Mouse (Mus musculus) myocyte (in vitro differentiated cells): ENCODE results near the gene 1700022I11Rik. TPM values are rescaled to one million over a fixed set of nuclear protein-coding genes. Genes with fewer than 3 reads are reported as not detected.
A peak's percentile ranks its signal among the peaks of the same experiment; 100 is the strongest.

Experiments
- H3K27me3 ChIP-seq: one replicate; pipeline ENCODE4 v1.6.1; 2011; ENCODE audit not compliant: control insufficient read depth, insufficient read depth, insufficient read length
- H3K36me3 ChIP-seq: one replicate; pipeline ENCODE4 v1.6.1; 2011; ENCODE audit not compliant: control insufficient read depth, insufficient read depth
- H3K4me2 ChIP-seq: one replicate; pipeline ENCODE4 v1.6.1; 2011; ENCODE audit warnings: low read depth, control low read depth
- H3K4me3 ChIP-seq: one replicate; pipeline ENCODE4 v1.5.1; 2011; ENCODE audit warnings: mild to moderate bottlenecking, control low read depth, moderate library complexity
- H3K79me2 ChIP-seq: one replicate; pipeline ENCODE4 v1.6.1; 2011; ENCODE audit not compliant: control insufficient read depth, insufficient read depth
- H3ac ChIP-seq: one replicate; pipeline ENCODE4 v1.6.1; 2011; ENCODE audit not compliant: control insufficient read depth, insufficient read length
- CEBPB ChIP-seq: IDR thresholded peaks from 2 replicates; pipeline ENCODE4 v1.6.1; 2011; ENCODE audit warnings: mild to moderate bottlenecking, moderate library complexity; ENCODE audit not compliant: poor library complexity, insufficient read depth, severe bottlenecking
- E2F4 ChIP-seq: IDR thresholded peaks from one replicate; pipeline ENCODE4 v1.6.1; 2011; ENCODE audit warnings: mild to moderate bottlenecking, control low read depth, moderate library complexity; ENCODE audit not compliant: insufficient read depth
- MAX ChIP-seq: IDR thresholded peaks from one replicate; pipeline ENCODE4 v1.6.1; 2011; ENCODE audit warnings: low read depth, mild to moderate bottlenecking, control low read depth
- MYOD1 ChIP-seq, 3 experiments: IDR thresholded peaks; one replicate each; pipeline ENCODE4 v1.6.1; 2011; ENCODE audit warnings: control low read depth in 2 of 3, low read depth in 2 of 3, mild to moderate bottlenecking in 2 of 3, moderate library complexity in 1 of 3; ENCODE audit not compliant: insufficient read length in 2 of 3, control insufficient read depth in 1 of 3
- MYOG ChIP-seq, 3 experiments: IDR thresholded peaks; one replicate each; pipeline ENCODE4 v1.6.1; 2011; ENCODE audit warnings: control low read depth in 2 of 3, low read depth in 2 of 3, mild to moderate bottlenecking in 2 of 3; ENCODE audit not compliant: insufficient read length in 2 of 3, control insufficient read depth in 1 of 3, insufficient read depth in 1 of 3
- POLR2A ChIP-seq: IDR thresholded peaks from one replicate; pipeline ENCODE4 v1.6.1; 2011; ENCODE audit warnings: low read depth, mild to moderate bottlenecking, control low read depth, moderate library complexity; ENCODE audit not compliant: insufficient read length
- POLR2AphosphoS2 ChIP-seq: IDR thresholded peaks from one replicate; pipeline ENCODE4 v1.6.1; 2011; ENCODE audit warnings: low read depth, control low read depth; ENCODE audit not compliant: insufficient read length
- REST ChIP-seq: IDR thresholded peaks from one replicate; pipeline ENCODE4 v1.6.1; 2011; ENCODE audit warnings: mild to moderate bottlenecking, control low read depth, moderate library complexity; ENCODE audit not compliant: insufficient read depth, insufficient read length
- SRF ChIP-seq: IDR thresholded peaks from one replicate; pipeline ENCODE4 v1.6.1; 2011; ENCODE audit warnings: low read depth; ENCODE audit not compliant: control insufficient read depth, insufficient read length
- TCF12 ChIP-seq: IDR thresholded peaks from one replicate; pipeline ENCODE4 v1.6.1; 2011; ENCODE audit warnings: mild to moderate bottlenecking, control low read depth; ENCODE audit not compliant: poor library complexity, insufficient read depth, severe bottlenecking
- TCF3 ChIP-seq: IDR thresholded peaks from one replicate; pipeline ENCODE4 v1.6.1; 2011; ENCODE audit warnings: low read depth, control low read depth; ENCODE audit not compliant: insufficient read length
- USF1 ChIP-seq: IDR thresholded peaks from one replicate; pipeline ENCODE4 v1.6.1; 2011; ENCODE audit warnings: low read depth, mild to moderate bottlenecking, control low read depth, moderate library complexity
- polyA plus RNA-seq: library from polyadenylated mRNA; unstranded; fragments of >200 nt; fragmentation: generic; extraction: Trizol; gene quantifications from one replicate; pipeline ENCODE4 v1.2.1, GENCODE M21; 2012; ENCODE audit warnings: missing spikeins

1700022I11Rik gene
- polyA plus RNA-seq, 1 experiment = 0.76 TPM

DNA sequence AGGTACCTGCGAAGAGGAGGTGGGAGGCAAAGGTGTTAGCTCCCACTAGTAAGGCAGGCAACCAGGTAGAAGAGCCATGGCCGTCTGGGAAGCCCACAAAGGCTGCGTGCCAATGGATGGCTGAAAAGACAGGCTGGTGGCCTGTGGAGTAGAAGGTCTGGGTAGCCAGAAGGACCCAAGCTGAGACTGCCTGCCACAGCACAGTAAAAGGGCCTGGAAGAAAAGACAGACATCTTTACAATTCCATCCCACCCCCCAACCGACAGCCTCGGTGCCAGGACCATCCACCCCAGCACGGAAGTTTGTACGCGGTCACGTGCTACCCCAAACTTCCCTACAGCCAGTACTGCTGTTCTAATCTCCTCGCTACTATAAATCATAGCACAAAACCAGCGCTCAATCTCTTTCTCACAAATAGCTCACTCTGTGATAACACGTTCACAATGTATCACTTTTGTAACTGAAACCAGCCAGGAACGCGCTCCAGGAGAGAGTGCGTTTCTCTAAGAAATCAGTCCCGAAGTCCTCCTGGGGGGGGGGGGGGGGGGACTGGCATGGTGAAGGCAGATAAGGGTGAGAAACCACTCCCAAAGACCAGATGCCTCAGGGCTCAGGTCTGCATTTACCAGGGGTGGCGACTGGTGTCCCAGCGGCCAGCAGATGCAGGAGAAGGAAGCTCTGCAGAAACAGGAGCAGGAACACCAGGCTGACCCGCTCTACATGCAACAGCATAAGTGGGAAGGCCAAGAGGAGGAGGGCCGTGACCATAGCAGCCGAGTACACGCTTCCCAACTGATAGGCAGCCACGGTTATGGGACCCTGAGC, 50.4 kb downstream of the 1700022I11Rik start:
- Histone ChIP-seq H3K36me3 (no peaks in the 10 kb centered on the region), H3K79me2 (no peaks in the 10 kb centered on the region), H3K27me3 (no peaks in the 10 kb centered on the region), H3ac (no peak overlapping the region), H3K4me2 (no peak overlapping the region), H3K4me3 (no peak overlapping the region)
- TF ChIP-seq MYOD1 (IDR thresholded peaks at IDR 0.05; ENCODE audit: control insufficient read depth in 1 of 3, insufficient read length in 2 of 3, low read depth in 2 of 3) (no peak), CEBPB (no peak), REST (no peak), SRF (no peak), TCF12 (no peak), E2F4 (no peak), MYOG (IDR thresholded peaks at IDR 0.05; ENCODE audit: control insufficient read depth in 1 of 3, insufficient read depth in 1 of 3, insufficient read length in 2 of 3, low read depth in 2 of 3) (no peak), MAX (no peak), USF1 (no peak), TCF3 (no peak), POLR2AphosphoS2 (no peak), POLR2A (no peak)

DNA sequence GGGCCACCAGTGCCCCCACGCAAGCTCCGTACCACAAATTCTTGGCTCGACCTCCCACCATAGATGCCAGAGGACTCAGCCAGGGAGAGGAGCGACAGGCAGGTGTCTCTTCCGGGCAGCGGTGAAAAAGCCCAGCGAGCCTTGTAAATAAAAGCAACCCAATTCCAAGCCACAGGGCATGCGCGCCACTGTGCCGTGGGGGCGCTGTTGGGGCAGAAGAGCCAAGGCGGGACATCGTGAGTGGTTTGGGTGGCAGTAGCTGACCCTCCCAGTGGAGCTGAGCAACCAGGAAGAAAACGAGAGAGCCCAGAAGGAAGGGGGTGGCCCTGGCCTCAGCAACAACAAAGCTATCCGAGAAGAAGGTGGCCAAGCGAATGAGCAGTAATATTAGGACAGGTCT, 51.5 kb downstream of the 1700022I11Rik start:
- Histone ChIP-seq H3ac (no peak overlapping the region), H3K79me2 (no peaks in the 10 kb centered on the region), H3K27me3 (no peaks in the 10 kb centered on the region), H3K36me3 (no peaks in the 10 kb centered on the region), H3K4me3 (no peak overlapping the region), H3K4me2 (no peak overlapping the region)
- TF ChIP-seq MYOG (IDR thresholded peaks at IDR 0.05; ENCODE audit: control insufficient read depth in 1 of 3, insufficient read depth in 1 of 3, insufficient read length in 2 of 3, low read depth in 2 of 3) (no peak), USF1 (no peak), E2F4 (no peak), POLR2AphosphoS2 (no peak)

DNA sequence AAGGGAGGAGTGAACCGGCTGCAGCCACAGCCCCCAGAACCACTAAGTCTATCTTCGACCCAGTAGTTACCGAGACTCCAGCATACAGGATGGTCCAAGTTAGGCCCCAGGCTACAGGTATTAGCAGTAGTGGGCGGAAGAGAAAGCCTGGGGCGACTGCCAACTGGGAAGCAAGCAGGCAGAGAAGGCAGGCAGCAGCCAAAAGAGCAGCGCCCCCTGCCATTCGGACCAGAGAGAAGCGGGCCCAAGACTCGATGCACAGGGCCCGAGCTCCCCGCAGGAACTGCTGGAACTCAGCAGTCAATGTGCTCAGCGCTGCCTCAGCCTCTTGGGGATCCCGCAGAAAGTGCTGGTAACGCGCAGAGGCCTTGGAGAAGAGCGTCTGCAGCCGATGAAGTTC, 51.9 kb downstream of the 1700022I11Rik start:
- Histone ChIP-seq H3K4me3 (no peak overlapping the region), H3K36me3 (no peaks in the 10 kb centered on the region), H3ac (no peak overlapping the region), H3K4me2 (no peak overlapping the region), H3K27me3 (no peaks in the 10 kb centered on the region), H3K79me2 (no peaks in the 10 kb centered on the region)
- TF ChIP-seq TCF12 (no peak), SRF (no peak), MYOD1 (IDR thresholded peaks at IDR 0.05; ENCODE audit: control insufficient read depth in 1 of 3, insufficient read length in 2 of 3, low read depth in 2 of 3) (no peak), USF1 (no peak), REST (no peak), POLR2AphosphoS2 (no peak), E2F4 (no peak), POLR2A (no peak), CEBPB (no peak), MAX (no peak), MYOG (IDR thresholded peaks at IDR 0.05; ENCODE audit: control insufficient read depth in 1 of 3, insufficient read depth in 1 of 3, insufficient read length in 2 of 3, low read depth in 2 of 3) (no peak), TCF3 (no peak)

DNA sequence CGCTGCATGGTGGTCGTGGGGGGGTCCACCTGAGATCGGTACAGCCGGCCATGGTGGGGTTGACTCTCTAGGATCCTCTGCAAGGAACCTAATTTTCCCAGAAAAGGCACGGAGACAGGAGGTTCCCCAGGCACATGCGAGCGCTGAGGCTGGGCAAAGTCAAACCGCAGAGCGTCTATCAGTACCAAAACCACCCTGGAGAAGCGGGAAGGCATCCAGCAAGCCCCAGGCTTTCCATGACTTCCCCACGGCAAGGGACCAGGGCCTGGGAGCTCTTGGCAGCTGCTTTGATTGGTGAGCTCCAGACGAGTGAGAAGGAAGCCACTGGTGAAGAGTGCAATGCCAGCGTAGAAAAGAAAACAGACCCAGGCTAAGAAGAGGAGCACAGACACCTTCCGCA, 55.3 kb downstream of the 1700022I11Rik start:
- H3K4me2 ChIP-seq = peak overlapping the region; percentile 95
- H3K27me3 ChIP-seq = no peaks in the 10 kb centered on the region
- H3K36me3 ChIP-seq = no peaks in the 10 kb centered on the region
- TF ChIP-seq TCF3 (no peak), REST (no peak), TCF12 (no peak), MAX (no peak), CEBPB (no peak), USF1 (no peak), E2F4 (no peak), POLR2A (no peak), SRF (no peak), POLR2AphosphoS2 (no peak), MYOG (IDR thresholded peaks at IDR 0.05; ENCODE audit: control insufficient read depth in 1 of 3, insufficient read depth in 1 of 3, insufficient read length in 2 of 3, low read depth in 2 of 3) (no peak), MYOD1 (IDR thresholded peaks at IDR 0.05; ENCODE audit: control insufficient read depth in 1 of 3, insufficient read length in 2 of 3, low read depth in 2 of 3) (no peak)
- peak overlapping the region; percentile 32 for H3K4me3 ChIP-seq
- no peaks in the 10 kb centered on the region for H3K79me2 ChIP-seq
- no peak overlapping the region for H3ac ChIP-seq
